Mouse (Mus musculus) neural tube, embryonic 13.5 days (tissue): ENCODE results near the gene Akap5. TPM values are rescaled to one million over a fixed set of nuclear protein-coding genes. Genes with fewer than 3 reads are reported as not detected.

Experiments used
- ATAC-seq: fragments of 200-750 bp; cut with Nextera tagmentation; 2 replicates; pipeline ENCODE4 v1.8.0; 2017; ENCODE audit warnings: low read depth, mild to moderate bottlenecking, moderate TSS enrichment, moderate library complexity
- H3K27ac ChIP-seq: fragments of 300-500 bp; sonication (generic); replicated peaks from 2 replicates; pipeline ENCODE4 v1.5.1; 2015; ENCODE audit warnings: moderate library complexity, mild to moderate bottlenecking, inconsistent platforms
- H3K27me3 ChIP-seq: fragments of 300-500 bp; sonication (generic); 2 replicates; pipeline ENCODE4 v1.6.1; 2015; ENCODE audit warnings: mild to moderate bottlenecking, inconsistent platforms
- H3K36me3 ChIP-seq: fragments of 300-500 bp; sonication (generic); 2 replicates; pipeline ENCODE4 v1.6.1; 2015; ENCODE audit warnings: mild to moderate bottlenecking, inconsistent platforms
- H3K4me1 ChIP-seq: fragments of 300-500 bp; sonication (generic); replicated peaks from 2 replicates; pipeline ENCODE4 v1.6.1; 2015; ENCODE audit warnings: inconsistent platforms
- H3K4me2 ChIP-seq: fragments of 300-500 bp; sonication (generic); 2 replicates; pipeline ENCODE4 v1.6.1; 2015; ENCODE audit warnings: inconsistent platforms, mild to moderate bottlenecking, moderate library complexity
- H3K4me3 ChIP-seq: fragments of 300-500 bp; sonication (generic); 2 replicates; pipeline ENCODE4 v1.5.1; 2015; ENCODE audit warnings: mild to moderate bottlenecking, inconsistent platforms
- H3K9ac ChIP-seq: fragments of 300-500 bp; sonication (generic); 2 replicates; pipeline ENCODE4 v1.6.1; 2015; ENCODE audit warnings: moderate library complexity, mild to moderate bottlenecking, inconsistent platforms
- H3K9me3 ChIP-seq: fragments of 300-500 bp; sonication (generic); 2 replicates; pipeline ENCODE4 v1.6.1; 2016; ENCODE audit warnings: inconsistent platforms
- WGBS: fragments of 180-500 bp; shearing (Covaris S2); methylation state at CpG from one replicate; pipeline ENCODE4 v1.1.7; 2015; 5-methylcytosine and 5-hydroxymethylcytosine counted together
- polyA plus RNA-seq: library from polyadenylated mRNA; unstranded; fragments of >200 nt; fragmentation: Nextera tagmentation; extraction: Ambion mirVana; gene quantifications from 2 replicates; pipeline ENCODE4 v1.2.1, GENCODE M21; 2015

Akap5 gene
- polyA plus RNA-seq, 1 experiment from 2014 or later: 7.4 TPM

DNA sequence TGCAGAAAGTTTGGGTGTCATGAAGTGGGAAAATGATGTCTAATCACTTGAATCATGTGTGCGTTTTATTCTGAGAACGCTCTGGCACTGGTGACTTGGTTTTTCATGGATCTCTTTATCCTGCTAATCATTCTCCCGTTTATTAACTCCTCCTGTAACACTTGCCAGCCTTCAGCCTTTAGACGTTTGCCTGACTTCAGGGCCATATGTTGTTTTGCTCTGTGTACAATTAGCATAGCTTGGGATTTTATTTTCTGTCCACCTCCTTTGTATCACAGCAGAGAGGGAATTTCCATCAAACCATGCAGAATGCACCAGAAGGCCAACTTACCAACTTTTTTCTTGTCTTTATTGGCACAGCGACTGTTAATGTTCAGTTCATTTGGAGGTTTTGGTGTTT is 26.9 kb upstream of the Akap5 start:
- Histone ChIP-seq H3K9ac (no peak overlapping the region), H3K27ac (no peak overlapping the region), H3K4me1 (no peaks in the 10 kb centered on the region), H3K9me3 (no peaks in the 10 kb centered on the region), H3K4me3 (no peak overlapping the region), H3K27me3 (no peaks in the 10 kb centered on the region), H3K4me2 (no peak overlapping the region), H3K36me3 (peaks cover 53% of the 10 kb centered on the region)
- no peak for ATAC-seq
- WGBS: 82% methylated on average over 5 of the region's 5 CpGs

GRCm38 (mm10) chr12:76299361-76299906 is 25.3 kb upstream of the Akap5 start:
- no peak for ATAC-seq
- Histone ChIP-seq H3K27ac (no peak overlapping the region), H3K4me3 (no peak overlapping the region), H3K36me3 (peaks cover 53% of the 10 kb centered on the region), H3K9me3 (no peaks in the 10 kb centered on the region), H3K4me2 (no peak overlapping the region), H3K27me3 (no peaks in the 10 kb centered on the region), H3K4me1 (no peaks in the 10 kb centered on the region), H3K9ac (no peak overlapping the region)
- WGBS: 96% methylated on average over 9 of the region's 9 CpGs

- Histone ChIP-seq H3K4me1 (no peaks in the 10 kb centered on the region), H3K36me3 (peaks cover 48% of the 10 kb centered on the region)
- WGBS: 86% methylated on average over 10 of the region's 10 CpGs
Observed at GRCm38 (mm10) chr12:76300367-76300766, 24.3 kb upstream of the Akap5 start.

GRCm38 (mm10) chr12:76303474-76303873 is 21.2 kb upstream of the Akap5 start:
- no peak overlapping the region for H3K27ac ChIP-seq
- peaks cover 32% of the 10 kb centered on the region for H3K36me3 ChIP-seq
- no peak overlapping the region for H3K9ac ChIP-seq
- H3K27me3 ChIP-seq: no peaks in the 10 kb centered on the region
- H3K4me1 ChIP-seq: peaks cover 15% of the 10 kb centered on the region
- whole genome bisulfite sequencing: 88% methylated on average over 11 of the region's 11 CpGs
- no peak overlapping the region for H3K4me3 ChIP-seq
- H3K9me3 ChIP-seq: no peaks in the 10 kb centered on the region
- H3K4me2 ChIP-seq: no peak overlapping the region
- no peak for ATAC-seq

More at GRCm38 (mm10) chr12:76300367-76300766, 24.3 kb upstream of the Akap5 start:
- no peak overlapping the region for H3K9ac ChIP-seq
- no peak for ATAC-seq
- no peak overlapping the region for H3K4me3 ChIP-seq
- H3K9me3 ChIP-seq: no peaks in the 10 kb centered on the region
- no peak overlapping the region for H3K27ac ChIP-seq
- H3K27me3 ChIP-seq: no peaks in the 10 kb centered on the region
- no peak overlapping the region for H3K4me2 ChIP-seq

GRCm38 (mm10) chr12:76304199-76304598 is 20.5 kb upstream of the Akap5 start:
- Histone ChIP-seq H3K27ac (no peak overlapping the region), H3K4me1 (peaks cover 15% of the 10 kb centered on the region), H3K9ac (no peak overlapping the region), H3K4me2 (no peak overlapping the region), H3K9me3 (no peaks in the 10 kb centered on the region), H3K36me3 (peaks cover 24% of the 10 kb centered on the region), H3K4me3 (no peak overlapping the region), H3K27me3 (no peaks in the 10 kb centered on the region)
- WGBS: 75% methylated on average over 4 of the region's 4 CpGs
- no peak for ATAC-seq

DNA sequence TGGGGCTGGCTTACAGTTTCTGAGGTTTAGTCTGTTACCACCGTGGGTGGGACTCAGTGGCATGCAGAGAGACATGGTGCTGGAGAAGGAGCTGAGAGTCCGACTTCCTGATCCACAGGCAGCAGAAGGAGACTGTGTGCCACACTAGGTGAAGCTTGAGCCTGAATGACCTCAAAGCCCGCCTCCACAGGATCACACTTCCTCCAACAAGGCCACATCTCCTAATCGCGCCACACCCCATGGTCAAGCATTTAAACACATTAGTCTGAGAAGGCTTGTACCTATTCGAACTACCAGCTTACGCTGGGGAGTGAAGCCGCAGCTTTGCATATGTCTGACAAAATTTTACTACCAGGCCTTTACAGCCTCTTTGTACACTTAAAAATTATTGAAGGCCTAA is 19.6 kb upstream of the Akap5 start:
- H3K9me3 ChIP-seq: no peaks in the 10 kb centered on the region
- no peak overlapping the region for H3K4me2 ChIP-seq
- no peaks in the 10 kb centered on the region for H3K27me3 ChIP-seq
- H3K4me3 ChIP-seq: no peak overlapping the region
- H3K9ac ChIP-seq: no peak overlapping the region
- no peak for ATAC-seq
- H3K4me1 ChIP-seq: peaks cover 15% of the 10 kb centered on the region
- peaks cover 22% of the 10 kb centered on the region for H3K36me3 ChIP-seq
- WGBS: 90% methylated on average over 8 of the region's 8 CpGs
- H3K27ac ChIP-seq: no peak overlapping the region

DNA sequence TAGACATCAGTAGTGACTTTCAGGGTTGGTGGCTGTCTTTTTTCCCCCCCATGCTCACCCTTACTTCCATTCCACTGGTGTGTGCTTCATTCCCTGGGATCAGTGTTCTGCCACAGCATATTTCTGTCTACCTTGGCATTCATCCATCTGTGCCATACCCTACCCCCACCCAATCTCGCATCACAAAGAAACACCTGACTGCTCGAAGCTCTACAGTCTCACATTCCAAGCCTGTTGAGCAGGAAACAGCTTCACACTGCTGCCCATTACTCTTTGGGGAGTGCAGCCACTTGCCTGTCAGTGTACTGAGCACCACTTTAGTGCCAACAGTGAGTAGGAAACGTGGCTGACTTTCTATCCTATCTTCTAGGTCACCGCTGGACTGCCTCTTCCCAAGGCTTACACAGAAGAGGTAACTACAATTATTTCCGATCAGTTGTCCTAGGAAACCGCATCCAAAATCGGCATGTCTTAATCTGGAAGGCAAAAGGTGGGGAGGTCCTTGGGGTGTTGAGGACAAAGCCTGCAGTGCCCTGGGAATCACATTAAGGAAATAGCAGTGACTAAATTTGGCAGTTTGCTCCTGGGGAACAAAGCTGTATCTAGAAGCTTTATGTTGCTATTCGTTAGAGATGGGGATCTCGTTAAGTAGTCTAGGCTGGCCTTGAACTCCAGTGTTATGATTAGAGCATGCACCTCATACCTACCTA is 17.7 kb upstream of the Akap5 start:
- 77% methylated on average over 9 of the region's 9 CpGs for WGBS
- H3K9me3 ChIP-seq: no peaks in the 10 kb centered on the region
- H3K27me3 ChIP-seq: no peaks in the 10 kb centered on the region
- H3K36me3 ChIP-seq: peaks cover 19% of the 10 kb centered on the region
- no peak overlapping the region for H3K27ac ChIP-seq
- H3K4me2 ChIP-seq: no peak overlapping the region
- H3K4me1 ChIP-seq: peaks cover 15% of the 10 kb centered on the region
- no peak overlapping the region for H3K9ac ChIP-seq
- H3K4me3 ChIP-seq: no peak overlapping the region
- ATAC-seq: no peak; the same call in 1 of the 2 replicates

- no peaks in the 10 kb centered on the region for H3K27me3 ChIP-seq
- peaks cover 15% of the 10 kb centered on the region for H3K4me1 ChIP-seq
- H3K9me3 ChIP-seq: no peaks in the 10 kb centered on the region
- 45% methylated on average over 9 of the region's 9 CpGs for WGBS
- ATAC-seq: no peak
- H3K36me3 ChIP-seq: peaks cover 24% of the 10 kb centered on the region
- no peak overlapping the region for H3K4me2 ChIP-seq
- H3K4me3 ChIP-seq: no peak overlapping the region
- H3K9ac ChIP-seq: no peak overlapping the region
- H3K27ac ChIP-seq: 0 out of 2 replicates have a peak overlapping the region, but pooled peaks have one; percentile 28
Observed at GRCm38 (mm10) chr12:76307964-76308363, 16.7 kb upstream of the Akap5 start.

- Histone ChIP-seq H3K27me3 (no peaks in the 10 kb centered on the region), H3K4me3 (no peak overlapping the region), H3K36me3 (peaks cover 25% of the 10 kb centered on the region), H3K4me2 (no peak overlapping the region), H3K27ac (0 out of 2 replicates have a peak overlapping the region, but pooled peaks have one; percentile 28), H3K9ac (no peak overlapping the region), H3K4me1 (peaks cover 15% of the 10 kb centered on the region), H3K9me3 (no peaks in the 10 kb centered on the region)
- 89% methylated on average over 5 of the region's 5 CpGs for WGBS
- no peak for ATAC-seq
Observed at GRCm38 (mm10) chr12:76308436-76308835, 16.3 kb upstream of the Akap5 start.

GRCm38 (mm10) chr12:76310007-76310406 is 14.7 kb upstream of the Akap5 start:
- H3K36me3 ChIP-seq: peaks cover 36% of the 10 kb centered on the region
- H3K27me3 ChIP-seq: no peaks in the 10 kb centered on the region
- no peak for ATAC-seq
- H3K9ac ChIP-seq: no peak overlapping the region
- peaks cover 15% of the 10 kb centered on the region for H3K4me1 ChIP-seq
- WGBS: 77% methylated on average over 6 of the region's 6 CpGs
- no peak overlapping the region for H3K27ac ChIP-seq
- H3K4me2 ChIP-seq: no peak overlapping the region
- no peak overlapping the region for H3K4me3 ChIP-seq
- H3K9me3 ChIP-seq: no peaks in the 10 kb centered on the region

DNA sequence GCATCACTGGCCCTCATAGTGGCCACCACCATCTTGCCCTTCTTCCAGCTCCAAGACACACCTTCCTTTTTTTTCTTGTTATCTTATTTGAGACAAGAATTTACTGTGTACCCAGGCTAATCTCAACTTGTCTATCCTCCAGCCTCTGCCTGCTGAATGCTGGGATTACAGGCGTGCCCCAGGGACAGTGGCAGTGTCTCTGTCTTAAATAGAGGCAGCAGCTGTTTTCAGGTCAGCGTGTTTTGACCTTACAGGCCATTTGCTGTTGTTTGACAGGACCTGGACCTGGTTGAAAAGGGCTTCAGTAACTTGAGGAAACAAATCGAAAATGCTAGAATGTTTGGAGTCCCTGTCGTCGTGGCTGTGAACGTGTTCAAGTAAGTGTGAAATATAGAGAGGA is 14.1 kb upstream of the Akap5 start:
- Histone ChIP-seq H3K4me2 (no peak overlapping the region), H3K4me3 (no peak overlapping the region), H3K9ac (no peak overlapping the region), H3K4me1 (peaks cover 15% of the 10 kb centered on the region), H3K27ac (no peak overlapping the region), H3K9me3 (no peaks in the 10 kb centered on the region), H3K36me3 (peaks cover 43% of the 10 kb centered on the region), H3K27me3 (no peaks in the 10 kb centered on the region)
- ATAC-seq: no peak
- WGBS: 72% methylated on average over 6 of the region's 6 CpGs

- Histone ChIP-seq H3K36me3 (peaks cover 45% of the 10 kb centered on the region), H3K9ac (no peak overlapping the region), H3K27ac (no peak overlapping the region), H3K4me3 (no peak overlapping the region), H3K4me1 (peaks cover 15% of the 10 kb centered on the region), H3K4me2 (no peak overlapping the region), H3K9me3 (no peaks in the 10 kb centered on the region), H3K27me3 (no peaks in the 10 kb centered on the region)
- no peak for ATAC-seq
- WGBS: 92% methylated on average over 9 of the region's 9 CpGs
Observed at GRCm38 (mm10) chr12:76311227-76311626, 13.5 kb upstream of the Akap5 start.

GRCm38 (mm10) chr12:76311951-76312350 is 12.7 kb upstream of the Akap5 start:
- ATAC-seq: no peak
- peaks cover 10% of the 10 kb centered on the region for H3K4me1 ChIP-seq
- no peaks in the 10 kb centered on the region for H3K9me3 ChIP-seq
- H3K27ac ChIP-seq: no peak overlapping the region
- peaks cover 45% of the 10 kb centered on the region for H3K36me3 ChIP-seq
- H3K9ac ChIP-seq: no peak overlapping the region
- no peaks in the 10 kb centered on the region for H3K27me3 ChIP-seq
- no peak overlapping the region for H3K4me2 ChIP-seq
- WGBS: 92% methylated on average over 8 of the region's 8 CpGs
- H3K4me3 ChIP-seq: no peak overlapping the region
